Comparison of ENCODE assay signal across 8 mouse cellular contexts in genomic region chr9:21615617-21616231, GRCm38 (mm10). TPM values are rescaled to one million over a fixed set of nuclear protein-coding genes. Genes with fewer than 3 reads are reported as not detected.
DNase-seq lines count a peak whose midpoint lies in the region; ATAC-seq and TF ChIP-seq lines count a peak whose summit lies in the region.

TSS of gene Smarca4 (plus strand) at chr9:21616169.

- H3K4me2 ChIP-seq in heart, embryonic 12.5 days, result peak within 1 kb of the TSS; percentile 77
- peak within 1 kb of the TSS; percentile 71 for H3K4me2 ChIP-seq in kidney, postnatal 0 days (ENCODE audit: low read length)
- H3K4me2 ChIP-seq in liver, embryonic 11.5 days, result peak within 1 kb of the TSS; percentile 85
- H3K4me2 ChIP-seq in stomach, embryonic 14.5 days (replicated peaks; ENCODE audit: low read depth, low read length), result peak within 1 kb of the TSS; percentile 55

- no peak for TF ChIP-seq CTCF in kidney, postnatal 0 days (IDR thresholded peaks at IDR 0.05; ENCODE audit: low read depth)

- WGBS in heart, embryonic 12.5 days, result 1% methylated on average over 43 of the region's 45 CpGs
- WGBS in kidney, postnatal 0 days, result 1% methylated on average over 44 of the region's 45 CpGs
- WGBS in liver, embryonic 11.5 days, result under 1% methylated on average over 33 of the region's 45 CpGs
- WGBS in stomach, embryonic 14.5 days, result under 1% methylated on average over 42 of the region's 45 CpGs

- DNase-seq in CD4-positive helper T cell, adult 2 months (ENCODE audit: low read depth, low spot score), result peak; percentile 100
- DNase-seq in brain, embryonic 18.5 days (ENCODE audit: low read depth, low spot score), result peak; percentile 99
- DNase-seq in kidney, postnatal 0 days (ENCODE audit: low spot score), result peak; percentile 99
- DNase-seq in liver, embryonic 11.5 days (ENCODE audit: low spot score), result peak; percentile 100
- peak; percentile 100 for DNase-seq in naive thymus-derived CD4-positive, alpha-beta T cell, adult 2 months (ENCODE audit: low read depth)

- peak within 1 kb of the TSS; percentile 96 for H3K27ac ChIP-seq in heart, embryonic 12.5 days (ENCODE audit: poor library complexity, severe bottlenecking)
- H3K27ac ChIP-seq in kidney, postnatal 0 days, result peak within 1 kb of the TSS; percentile 95
- peak within 1 kb of the TSS; percentile 97 for H3K27ac ChIP-seq in liver, embryonic 11.5 days (ENCODE audit: low read depth, low read length)
- peak within 1 kb of the TSS; percentile 99 for H3K27ac ChIP-seq in stomach, embryonic 14.5 days (ENCODE audit: low read length)

- H3K9ac ChIP-seq in heart, embryonic 12.5 days, result peak within 1 kb of the TSS; percentile 91
- H3K9ac ChIP-seq in kidney, postnatal 0 days (ENCODE audit: low read depth, low read length), result peak within 1 kb of the TSS; percentile 78
- H3K9ac ChIP-seq in liver, embryonic 11.5 days (ENCODE audit: low read depth, low read length), result peak within 1 kb of the TSS; percentile 98
- peak within 1 kb of the TSS; percentile 52 for H3K9ac ChIP-seq in stomach, embryonic 14.5 days (replicated peaks; ENCODE audit: low read depth, low read length)

- H3K9me3 ChIP-seq in heart, embryonic 12.5 days (replicated peaks), result no peaks in the 10 kb centered on the region
- no peaks in the 10 kb centered on the region for H3K9me3 ChIP-seq in kidney, postnatal 0 days (replicated peaks; ENCODE audit: low read length)
- H3K9me3 ChIP-seq in liver, embryonic 11.5 days (ENCODE audit: control insufficient read depth, low read length), result no peaks in the 10 kb centered on the region
- H3K9me3 ChIP-seq in stomach, embryonic 14.5 days (ENCODE audit: control insufficient read depth, low read depth, low read length), result no peaks in the 10 kb centered on the region

- peak; percentile 97 for ATAC-seq in erythroid progenitor cell, adult 5-6 weeks (replicated peaks; ENCODE audit: low FRiP score, poor library complexity, severe bottlenecking)
- peak; percentile 96 for ATAC-seq in heart, embryonic 12.5 days (ENCODE audit: insufficient number of reproducible peaks, low FRiP score)
- ATAC-seq in kidney, postnatal 0 days (replicated peaks; ENCODE audit: low FRiP score, low read depth), result peak; percentile 96
- peak; percentile 94 for ATAC-seq in liver, embryonic 11.5 days (replicated peaks; ENCODE audit: low FRiP score)
- ATAC-seq in stomach, embryonic 14.5 days (ENCODE audit: insufficient number of reproducible peaks, insufficient read depth, low FRiP score, low read depth), result peak; percentile 96

- no peaks in the 10 kb centered on the region for H3K27me3 ChIP-seq in heart, embryonic 12.5 days (replicated peaks)
- no peaks in the 10 kb centered on the region for H3K27me3 ChIP-seq in kidney, postnatal 0 days (ENCODE audit: insufficient read depth, low read length)
- H3K27me3 ChIP-seq in liver, embryonic 11.5 days (replicated peaks; ENCODE audit: control insufficient read depth, insufficient read depth, low read length), result no peaks in the 10 kb centered on the region
- H3K27me3 ChIP-seq in stomach, embryonic 14.5 days (ENCODE audit: control insufficient read depth, insufficient read depth, low read length), result no peaks in the 10 kb centered on the region

- H3K4me3 ChIP-seq in heart, embryonic 12.5 days, result peak within 1 kb of the TSS; percentile 73
- peak within 1 kb of the TSS; percentile 71 for H3K4me3 ChIP-seq in kidney, postnatal 0 days (replicated peaks; ENCODE audit: low read depth, low read length)
- H3K4me3 ChIP-seq in liver, embryonic 11.5 days (ENCODE audit: low read depth, low read length), result peak within 1 kb of the TSS; percentile 86
- peak within 1 kb of the TSS; percentile 65 for H3K4me3 ChIP-seq in stomach, embryonic 14.5 days (ENCODE audit: low read depth, low read length)

- peaks cover 10% of the 10 kb centered on the region; the same call in 1 of the 2 replicates for H3K36me3 ChIP-seq in heart, embryonic 12.5 days
- H3K36me3 ChIP-seq in kidney, postnatal 0 days (ENCODE audit: insufficient read depth, low read length), result no peaks in the 10 kb centered on the region
- H3K36me3 ChIP-seq in liver, embryonic 11.5 days (ENCODE audit: control insufficient read depth, insufficient read depth, low read length), result peaks cover 2% of the 10 kb centered on the region; the same call in 1 of the 2 replicates
- H3K36me3 ChIP-seq in stomach, embryonic 14.5 days (ENCODE audit: control insufficient read depth, insufficient read depth, low read length), result no peaks in the 10 kb centered on the region

- peaks cover 26% of the 10 kb centered on the region for H3K4me1 ChIP-seq in heart, embryonic 12.5 days (replicated peaks)
- peaks cover 10% of the 10 kb centered on the region for H3K4me1 ChIP-seq in kidney, postnatal 0 days (replicated peaks; ENCODE audit: insufficient read depth, low read length)
- peaks cover 12% of the 10 kb centered on the region for H3K4me1 ChIP-seq in liver, embryonic 11.5 days (replicated peaks; ENCODE audit: control insufficient read depth, insufficient read depth, low read length)
- peaks cover 6% of the 10 kb centered on the region; the same call in 1 of the 2 replicates for H3K4me1 ChIP-seq in stomach, embryonic 14.5 days (ENCODE audit: control insufficient read depth, insufficient read depth, low read length)

RNA-seq across cellular contexts. Expression of gene Smarca4, which starts in this region (rescaled TPM):
- 48.2 and 58.4 TPM in 2 replicates for total RNA-seq in erythroid progenitor cell, adult 5-6 weeks (2015; ENCODE audit: low replicate concordance)
- 61.2 and 65.4 TPM in 2 replicates for total RNA-seq in erythroid progenitor cell, adult 5-6 weeks (2017; ENCODE audit: low replicate concordance)
- polyA plus RNA-seq in heart, embryonic 12.5 days (2016; fragmentation: Nextera tagmentation; extraction: Ambion mirVana), result 76.0 and 78.5 TPM in 2 replicates
- polyA plus RNA-seq in kidney, postnatal 0 days (2015; fragmentation: Nextera tagmentation; extraction: Ambion mirVana), result 41.7 and 46.0 TPM in 2 replicates
- polyA plus RNA-seq in liver, embryonic 11.5 days (2014; fragmentation: Nextera tagmentation; extraction: Ambion mirVana), result 86.1 and 86.6 TPM in 2 replicates
- polyA plus RNA-seq in stomach, embryonic 14.5 days (2014; fragmentation: Nextera tagmentation; extraction: Ambion mirVana), result 91.8 and 95.0 TPM in 2 replicates

Comparison
In these comparisons a context has a peak if more than half of its experiments do, and no peak if none do; other contexts are left out.
1. Peak in every context shown above with its lines: DNase-seq, ATAC-seq, H3K4me3 ChIP-seq and H3K27ac ChIP-seq.